Mouse (Mus musculus) lung, postnatal 0 days (tissue): ENCODE measurements around the gene Cacna1s.

Source experiments
- CTCF ChIP-seq: IDR thresholded peaks from 2 replicates; pipeline ENCODE4 v1.5.1; 2016; ENCODE audit warnings: antibody characterized with exemption, mild to moderate bottlenecking
- EP300 ChIP-seq: IDR thresholded peaks from 2 replicates; pipeline ENCODE4 v1.6.1; 2016; ENCODE audit warnings: antibody characterized with exemption, mild to moderate bottlenecking, control low read depth

DNA sequence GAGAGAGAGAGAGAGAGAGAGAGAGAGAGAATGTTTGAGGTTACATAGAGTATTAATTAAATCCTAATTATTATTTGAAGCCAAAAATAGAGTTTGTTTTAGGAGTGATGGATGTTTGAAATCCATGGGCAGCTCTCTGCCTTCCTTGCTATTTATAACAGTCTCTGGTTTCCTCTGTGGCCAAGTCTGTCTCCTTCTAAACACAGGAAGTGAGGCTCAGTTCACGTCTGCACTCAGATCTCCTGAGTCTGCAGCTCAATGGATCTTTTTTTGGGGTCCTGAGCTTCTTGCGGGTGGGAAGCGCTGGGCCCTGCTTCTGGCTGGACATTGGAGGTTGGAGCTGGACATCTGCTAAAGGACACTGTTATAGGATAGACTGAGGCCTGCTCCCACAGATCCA, 75.3 kb downstream of the Cacna1s start:
- TF ChIP-seq CTCF (no peak), EP300 (no peak)
